Mouse (Mus musculus) heart, adult 2 months (tissue): ENCODE data around the gene Sorbs1.

Experiments used
- CTCF ChIP-seq: fragments of 200-600 bp; IDR thresholded peaks from 2 replicates; pipeline ENCODE4 v1.8.1; 2022; ENCODE audit warnings: antibody characterized with exemption, mild to moderate bottlenecking, moderate library complexity
- EP300 ChIP-seq: fragments of 200-500 bp; IDR thresholded peaks from 2 replicates; pipeline ENCODE4 v1.6.1; 2011; ENCODE audit warnings: low read depth, low read length, control low read depth; ENCODE audit not compliant: insufficient read depth
- POLR2A ChIP-seq: fragments of 200-500 bp; IDR thresholded peaks from 2 replicates; pipeline ENCODE4 v1.6.1; 2011; ENCODE audit warnings: mild to moderate bottlenecking, low read depth, low read length, control low read depth; ENCODE audit not compliant: insufficient read depth

DNA sequence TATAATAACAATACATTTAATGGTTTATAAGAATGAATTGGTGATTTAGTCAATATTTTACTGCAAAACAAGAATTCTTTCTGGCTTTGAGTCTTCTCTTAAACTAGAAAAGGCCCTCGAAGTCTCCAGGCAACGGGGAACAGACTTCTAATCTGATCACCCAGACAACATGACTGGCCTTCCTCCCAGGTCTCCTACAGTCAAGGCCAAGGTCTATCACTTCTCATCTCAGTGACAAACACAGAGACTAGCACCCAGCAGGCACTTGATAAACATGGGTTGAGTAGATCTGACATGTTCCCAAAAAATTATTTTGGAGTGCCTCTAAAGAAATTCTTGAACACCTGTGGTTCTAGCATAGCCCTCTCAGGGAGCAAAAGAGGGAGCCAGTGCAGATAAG is 16.7 kb upstream of the Sorbs1 start:
- TF ChIP-seq CTCF (no peak), POLR2A (no peak), EP300 (no peak)
